Mouse (Mus musculus) C2C12 (cell line): Measurements from ENCODE around the gene Rab42. TPM values are rescaled to one million over a fixed set of nuclear protein-coding genes. Genes with fewer than 3 reads are reported as not detected.

ENCODE experiments used
- H3K27me3 ChIP-seq: one replicate; pipeline ENCODE4 v1.6.1; 2011; ENCODE audit not compliant: control insufficient read depth, insufficient read depth, insufficient read length
- H3K36me3 ChIP-seq: one replicate; pipeline ENCODE4 v1.6.1; 2011; ENCODE audit not compliant: control insufficient read depth, insufficient read depth
- H3K4me3 ChIP-seq: one replicate; pipeline ENCODE4 v1.5.1; 2011; ENCODE audit warnings: mild to moderate bottlenecking, control low read depth; ENCODE audit not compliant: poor library complexity, insufficient read depth, severe bottlenecking
- H3K79me2 ChIP-seq: one replicate; pipeline ENCODE4 v1.6.1; 2011; ENCODE audit not compliant: control insufficient read depth, insufficient read depth
- H3K79me3 ChIP-seq: one replicate; pipeline ENCODE4 v1.6.1; 2011; ENCODE audit warnings: low read depth, control low read depth
- H3ac ChIP-seq: one replicate; pipeline ENCODE3; 2011; ENCODE audit warnings: low read depth; ENCODE audit not compliant: control insufficient read depth, insufficient read length
- CEBPB ChIP-seq: IDR thresholded peaks from one replicate; pipeline ENCODE4 v1.6.1; 2011; ENCODE audit warnings: low read depth, mild to moderate bottlenecking, control low read depth, moderate library complexity
- CTCF ChIP-seq: IDR thresholded peaks from one replicate; pipeline ENCODE4 v1.5.1; 2011; ENCODE audit not compliant: control insufficient read depth, insufficient read depth, insufficient read length
- FOSL1 ChIP-seq: IDR thresholded peaks from one replicate; pipeline ENCODE4 v1.8.0; 2011; ENCODE audit warnings: mild to moderate bottlenecking, low read length; ENCODE audit not compliant: poor library complexity, insufficient read depth, severe bottlenecking
- MAX ChIP-seq: IDR thresholded peaks from one replicate; pipeline ENCODE4 v1.6.1; 2011; ENCODE audit warnings: mild to moderate bottlenecking, control low read depth
- MYOD1 ChIP-seq: IDR thresholded peaks from one replicate; pipeline ENCODE4 v1.6.1; 2011; ENCODE audit warnings: low read depth; ENCODE audit not compliant: control insufficient read depth, insufficient read length
- MYOG ChIP-seq: IDR thresholded peaks from one replicate; pipeline ENCODE4 v1.6.1; 2011; ENCODE audit not compliant: control insufficient read depth, insufficient read length; ENCODE audit errors: extremely low read depth
- USF1 ChIP-seq: IDR thresholded peaks from one replicate; pipeline ENCODE4 v1.6.1; 2011; ENCODE audit warnings: low read depth, mild to moderate bottlenecking, control low read depth, moderate library complexity
- long read RNA-seq, 2 experiments: library from polyadenylated mRNA; unstranded; transcript quantifications; one replicate each; pipeline ENCODE4 v2.0.0; 2019 to 2020
- polyA plus RNA-seq: library from polyadenylated mRNA; unstranded; fragments of >200 nt; fragmentation: generic; extraction: Trizol; gene quantifications from one replicate; pipeline ENCODE4 v1.2.1, GENCODE M21; 2012; ENCODE audit warnings: missing spikeins

Gene Rab42
- polyA plus RNA-seq = 0.42 TPM
- long read RNA-seq, experiment 1 = 0 reads
- long read RNA-seq, experiment 2 = 0 reads

GRCm38 (mm10) chr4:132302939-132303479, at the start of gene Rab42:
TSS of gene Rab42 (minus strand) at chr4:132303385.
- Histone ChIP-seq H3K27me3 (no peaks in the 10 kb centered on the region), H3K36me3 (no peaks in the 10 kb centered on the region), H3K4me3 (peak within 1 kb of the TSS; percentile 11), H3K79me3 (no peaks in the 10 kb centered on the region), H3K79me2 (no peaks in the 10 kb centered on the region), H3ac (peak within 1 kb of the TSS; percentile 71)
- no peak for TF ChIP-seq CTCF
- TF ChIP-seq FOSL1 = no peak
- no peak for TF ChIP-seq MAX

- TF ChIP-seq MYOD1 = no peak
- no peak for TF ChIP-seq MYOG
- no peak for TF ChIP-seq FOSL1
- no peak for TF ChIP-seq USF1
- TF ChIP-seq CEBPB = no peak
- TF ChIP-seq CTCF = no peak
- TF ChIP-seq MAX = no peak
- no peaks in the 10 kb centered on the region for H3K27me3 ChIP-seq
- H3K36me3 ChIP-seq = peaks cover 54% of the 10 kb centered on the region
- peaks cover 34% of the 10 kb centered on the region for H3K79me2 ChIP-seq
- H3K4me3 ChIP-seq = peak overlapping the region; percentile 83
- peak overlapping the region; percentile 83 for H3ac ChIP-seq
- H3K79me3 ChIP-seq = peaks cover 24% of the 10 kb centered on the region
Measured at GRCm38 (mm10) chr4:132352739-132353138, 49.6 kb upstream of the Rab42 start.

GRCm38 (mm10) chr4:132351401-132351800, 48.2 kb upstream of the Rab42 start:
- peak overlapping the region; percentile 71 for H3ac ChIP-seq
- peaks cover 34% of the 10 kb centered on the region for H3K79me2 ChIP-seq
- H3K36me3 ChIP-seq = peaks cover 40% of the 10 kb centered on the region
- peaks cover 24% of the 10 kb centered on the region for H3K79me3 ChIP-seq
- peak overlapping the region; percentile 83 for H3K4me3 ChIP-seq
- TF ChIP-seq CTCF (no peak), MYOG (no peak), USF1 (no peak)
- H3K27me3 ChIP-seq = no peaks in the 10 kb centered on the region

- Histone ChIP-seq H3K36me3 (peaks cover 36% of the 10 kb centered on the region), H3K79me2 (peaks cover 34% of the 10 kb centered on the region), H3ac (no peak overlapping the region), H3K4me3 (no peak overlapping the region), H3K79me3 (peaks cover 24% of the 10 kb centered on the region), H3K27me3 (no peaks in the 10 kb centered on the region)
- TF ChIP-seq MYOD1 = no peak
- no peak for TF ChIP-seq CTCF
- no peak for TF ChIP-seq USF1
- no peak for TF ChIP-seq MAX
- TF ChIP-seq MYOG = no peak
Measured at GRCm38 (mm10) chr4:132350854-132351253, 47.7 kb upstream of the Rab42 start.

GRCm38 (mm10) chr4:132350123-132350740, 47.0 kb upstream of the Rab42 start:
- TF ChIP-seq MYOD1 (no peak), FOSL1 (no peak), CTCF (no peak), USF1 (no peak), MAX (no peak), CEBPB (no peak), MYOG (no peak)
- H3K36me3 ChIP-seq = peaks cover 30% of the 10 kb centered on the region
- H3ac ChIP-seq = no peak overlapping the region
- peaks cover 37% of the 10 kb centered on the region for H3K79me2 ChIP-seq
- peaks cover 24% of the 10 kb centered on the region for H3K79me3 ChIP-seq
- no peaks in the 10 kb centered on the region for H3K27me3 ChIP-seq
- no peak overlapping the region for H3K4me3 ChIP-seq
